Mouse (Mus musculus) small intestine, adult 2 months (tissue): Measurements from ENCODE around the gene Armh3. TPM values are rescaled to one million over a fixed set of nuclear protein-coding genes. Genes with fewer than 3 reads are reported as not detected.

Experiments
- H3K27ac ChIP-seq: fragments of 200-500 bp; 2 replicates; pipeline ENCODE4 v1.5.1; 2012; ENCODE audit warnings: low read depth, low read length, control low read depth, inconsistent platforms; ENCODE audit not compliant: insufficient read depth
- H3K27me3 ChIP-seq: fragments of 200-500 bp; 2 replicates; pipeline ENCODE4 v1.6.1; 2012; ENCODE audit warnings: mild to moderate bottlenecking, moderate library complexity, low read length, inconsistent platforms; ENCODE audit not compliant: control insufficient read depth, insufficient read depth
- H3K36me3 ChIP-seq: fragments of 200-500 bp; 2 replicates; pipeline ENCODE4 v1.6.1; 2012; ENCODE audit warnings: mild to moderate bottlenecking, low read length, control low read depth, inconsistent platforms; ENCODE audit not compliant: control insufficient read depth, insufficient read depth
- H3K4me1 ChIP-seq: fragments of 200-500 bp; 2 replicates; pipeline ENCODE4 v1.6.1; 2012; ENCODE audit warnings: low read length, inconsistent platforms, mixed read lengths; ENCODE audit not compliant: control insufficient read depth, insufficient read depth, insufficient read length
- H3K4me3 ChIP-seq: fragments of 200-500 bp; 2 replicates; pipeline ENCODE4 v1.5.1; 2012; ENCODE audit warnings: low read depth, mild to moderate bottlenecking, control low read depth, inconsistent platforms, low read length, moderate library complexity
- CTCF ChIP-seq: fragments of 200-500 bp; IDR thresholded peaks from 2 replicates; pipeline ENCODE4 v1.5.1; 2012; ENCODE audit warnings: low read depth, mild to moderate bottlenecking, control low read depth, inconsistent platforms, low read length, moderate library complexity, mixed read lengths; ENCODE audit not compliant: insufficient replicate concordance, insufficient read length; ENCODE audit errors: extremely low read depth
- POLR2A ChIP-seq: fragments of 200-500 bp; IDR thresholded peaks from 2 replicates; pipeline ENCODE4 v1.6.1; 2012; ENCODE audit warnings: low read depth, mild to moderate bottlenecking, control low read depth, inconsistent platforms, low read length, moderate library complexity
- WGBS: fragments of 180-500 bp; shearing (Covaris S2); methylation state at CpG from one replicate; pipeline ENCODE4 v1.1.7; 2018; 5-methylcytosine and 5-hydroxymethylcytosine counted together
- polyA plus RNA-seq: library from polyadenylated mRNA; depleted of rRNA; stranded (reverse); fragments of >200 nt; gene quantifications from 2 replicates; pipeline ENCODE4 v1.2.3, GENCODE M21; 2012

Gene Armh3
- polyA plus RNA-seq, 1 experiment = 7.5 TPM

DNA sequence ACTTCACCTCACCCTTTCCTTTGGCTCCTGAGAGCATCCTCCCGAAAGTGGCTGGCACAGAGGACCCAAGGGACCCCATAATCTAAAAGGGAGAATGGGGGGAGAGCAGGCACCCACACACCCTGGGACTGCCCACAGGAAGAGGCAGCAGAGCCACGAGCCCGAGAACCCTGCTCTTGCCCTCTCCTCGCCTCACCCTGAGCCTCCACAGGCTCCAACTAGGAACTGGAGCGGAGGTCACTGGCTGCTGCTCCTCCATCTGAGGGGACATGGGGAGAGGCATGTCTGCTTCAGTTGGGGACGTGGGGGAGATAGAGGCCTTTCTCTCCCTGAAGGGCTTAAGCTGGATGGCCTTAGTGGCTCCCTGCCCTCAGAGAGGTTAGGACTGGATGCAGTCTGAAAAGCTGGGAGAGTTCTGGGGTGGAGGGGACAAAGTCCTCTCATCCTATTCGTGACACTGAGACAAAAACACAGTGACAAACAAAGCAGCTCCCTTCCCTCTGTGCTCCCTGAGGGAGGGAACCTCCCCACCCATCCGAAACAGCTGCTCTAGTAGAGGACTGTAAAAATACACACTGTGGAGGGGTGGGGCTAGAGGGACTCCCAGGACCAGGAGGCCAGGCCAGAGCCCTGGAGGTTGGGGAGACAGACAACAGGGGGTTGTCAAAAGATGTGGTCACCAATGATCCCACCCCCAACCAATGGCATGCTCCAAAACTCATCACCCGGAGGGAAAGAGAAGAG is 33.6 kb upstream of the Armh3 start:
- Histone ChIP-seq H3K27me3 (no peaks in the 10 kb centered on the region), H3K4me3 (no peak overlapping the region), H3K27ac (no peak overlapping the region), H3K4me1 (no peaks in the 10 kb centered on the region), H3K36me3 (peaks cover 35% of the 10 kb centered on the region)
- 50% methylated on average over 9 of the region's 9 CpGs for WGBS
- no peak for TF ChIP-seq CTCF
- TF ChIP-seq POLR2A = no peak

DNA sequence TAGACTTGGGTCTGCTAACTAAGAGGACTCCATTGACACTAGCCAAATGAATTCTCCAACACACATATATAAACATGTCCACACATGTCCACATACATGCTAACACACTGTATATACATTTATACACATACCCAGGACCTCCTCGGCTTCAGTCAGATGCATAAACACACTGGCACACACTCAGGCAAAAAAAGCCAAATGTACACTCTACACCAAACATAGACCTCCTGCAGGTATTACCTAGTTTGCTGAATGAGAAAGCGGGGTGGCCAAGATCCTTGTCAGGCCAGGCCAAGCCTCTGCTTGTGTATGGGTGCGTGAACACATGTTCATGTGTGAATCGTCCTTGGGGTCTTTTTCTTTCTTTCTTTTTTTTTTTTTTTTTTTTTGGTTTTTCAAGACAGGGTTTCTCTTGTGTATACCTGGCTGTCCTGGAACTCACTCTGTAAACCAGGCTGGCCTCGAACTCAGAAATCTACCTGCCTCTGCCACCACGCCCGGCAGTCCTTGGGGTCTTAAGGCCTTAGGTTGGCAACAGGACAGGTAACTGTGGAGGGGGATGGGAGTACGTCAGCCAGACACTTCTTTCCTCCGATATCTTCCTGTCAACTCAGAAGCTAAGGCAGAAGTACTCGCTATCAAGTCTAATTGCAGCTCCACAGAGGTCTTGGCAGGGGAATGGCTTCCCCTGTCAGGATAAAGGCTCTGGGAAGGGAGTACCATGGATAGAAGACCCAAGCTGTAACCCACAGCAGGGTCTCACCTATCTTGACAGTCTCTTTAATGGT is 32.1 kb upstream of the Armh3 start:
- H3K4me1 ChIP-seq = no peaks in the 10 kb centered on the region
- no peak overlapping the region for H3K27ac ChIP-seq
- peaks cover 31% of the 10 kb centered on the region for H3K36me3 ChIP-seq
- TF ChIP-seq CTCF (no peak), POLR2A (no peak)
- 94% methylated on average over 10 of the region's 10 CpGs for WGBS
- H3K27me3 ChIP-seq = no peaks in the 10 kb centered on the region
- no peak overlapping the region for H3K4me3 ChIP-seq

DNA sequence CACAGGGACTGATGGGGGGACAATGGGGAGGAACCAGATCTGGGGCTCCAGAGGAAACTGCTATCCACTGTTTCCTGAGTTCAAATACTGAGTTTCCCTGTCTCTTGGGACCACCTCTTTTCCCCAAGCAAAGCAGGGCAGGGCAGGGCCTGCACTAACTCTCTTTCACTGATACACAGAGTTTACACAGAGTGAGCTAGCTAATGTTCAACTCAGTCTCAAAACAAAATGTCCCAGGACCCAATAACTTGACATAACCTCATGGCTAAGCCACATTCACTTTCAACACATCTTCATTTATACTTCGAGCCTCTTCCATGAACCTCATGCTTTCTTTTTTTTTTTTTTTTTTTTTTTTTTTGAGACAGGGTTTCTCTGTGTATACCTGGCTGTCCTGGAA is 31.4 kb upstream of the Armh3 start:
- Histone ChIP-seq H3K27me3 (no peaks in the 10 kb centered on the region), H3K4me3 (no peak overlapping the region), H3K4me1 (no peaks in the 10 kb centered on the region), H3K27ac (no peak overlapping the region), H3K36me3 (peaks cover 23% of the 10 kb centered on the region)
- 67% methylated on average over 1 of the region's 1 CpGs for WGBS
- TF ChIP-seq POLR2A (no peak), CTCF (no peak)

DNA sequence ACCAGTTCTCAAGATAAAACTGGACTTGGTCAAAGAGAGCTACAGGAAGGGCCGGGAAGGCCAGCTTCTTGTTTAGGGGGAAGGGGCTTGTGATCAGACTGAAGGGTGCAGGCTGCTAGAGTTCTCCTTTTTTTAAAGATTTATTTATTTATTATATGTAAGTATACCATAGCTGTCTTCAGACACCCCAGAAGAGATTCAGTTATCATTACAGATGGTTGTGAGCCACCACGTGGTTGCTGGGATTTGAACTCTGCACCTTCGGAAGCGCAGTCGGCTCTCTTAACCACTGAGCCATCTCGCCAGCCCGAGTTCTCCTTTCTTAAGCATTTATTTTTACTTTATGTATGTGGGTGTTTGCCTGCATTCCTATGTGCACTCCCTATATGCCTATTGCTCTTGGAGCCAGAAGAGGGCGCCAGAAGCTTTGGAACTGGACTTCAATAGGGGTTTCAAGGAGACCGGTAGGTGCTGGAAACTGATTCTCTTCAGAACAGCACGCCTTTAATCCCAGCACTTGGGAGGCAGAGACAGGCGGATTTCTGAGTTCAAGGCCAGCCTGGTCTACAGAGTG is 30.5 kb upstream of the Armh3 start:
- Histone ChIP-seq H3K4me3 (no peak overlapping the region), H3K27me3 (no peaks in the 10 kb centered on the region), H3K36me3 (peaks cover 15% of the 10 kb centered on the region), H3K27ac (no peak overlapping the region), H3K4me1 (no peaks in the 10 kb centered on the region)
- TF ChIP-seq CTCF (no peak), POLR2A (no peak)
- 76% methylated on average over 11 of the region's 11 CpGs for WGBS

DNA sequence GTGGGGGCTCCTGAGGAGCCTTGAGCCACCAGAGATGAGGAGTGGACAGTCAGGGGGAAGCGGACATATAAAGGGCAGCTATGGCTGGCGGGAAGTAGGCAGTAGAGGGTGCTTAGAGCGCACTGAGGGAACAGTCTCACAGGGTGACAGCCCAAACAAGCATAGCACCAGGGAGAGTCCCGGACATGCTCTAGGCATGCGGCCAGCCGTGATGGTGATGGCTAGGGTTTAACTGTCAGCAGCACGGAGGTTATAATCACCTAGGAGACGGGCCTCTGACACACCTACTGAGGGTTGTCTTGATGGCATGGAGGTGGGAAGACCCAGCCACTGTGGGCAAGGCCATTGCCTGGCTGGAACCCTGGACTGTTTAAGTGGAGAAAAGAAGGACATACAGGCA is 28.3 kb upstream of the Armh3 start:
- Histone ChIP-seq H3K4me1 (no peaks in the 10 kb centered on the region), H3K27me3 (no peaks in the 10 kb centered on the region), H3K36me3 (no peaks in the 10 kb centered on the region), H3K4me3 (no peak overlapping the region), H3K27ac (no peak overlapping the region)
- TF ChIP-seq CTCF = no peak
- 50% methylated on average over 8 of the region's 8 CpGs for WGBS

DNA sequence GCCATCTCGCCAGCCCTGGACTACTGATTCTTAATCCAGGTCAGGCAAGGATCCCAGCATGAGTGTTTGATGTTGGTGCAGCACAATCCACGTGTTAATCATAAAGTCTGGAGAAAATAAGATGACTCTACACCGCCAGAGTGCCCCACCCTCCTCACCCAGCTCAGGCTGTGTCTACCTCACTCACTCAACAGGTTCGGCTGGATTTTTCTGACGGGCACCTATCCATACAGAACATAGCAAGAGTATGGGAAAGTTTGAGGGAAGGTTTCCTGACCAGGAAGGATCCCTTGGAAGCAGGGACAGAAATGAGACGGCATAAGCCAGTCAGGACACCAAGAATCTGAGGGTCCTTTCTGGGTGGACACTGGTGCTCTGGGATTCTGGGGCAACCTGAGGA is 26.7 kb upstream of the Armh3 start:
- TF ChIP-seq POLR2A (no peak), CTCF (no peak)
- 29% methylated on average over 6 of the region's 6 CpGs for WGBS
- H3K27ac ChIP-seq = no peak overlapping the region

DNA sequence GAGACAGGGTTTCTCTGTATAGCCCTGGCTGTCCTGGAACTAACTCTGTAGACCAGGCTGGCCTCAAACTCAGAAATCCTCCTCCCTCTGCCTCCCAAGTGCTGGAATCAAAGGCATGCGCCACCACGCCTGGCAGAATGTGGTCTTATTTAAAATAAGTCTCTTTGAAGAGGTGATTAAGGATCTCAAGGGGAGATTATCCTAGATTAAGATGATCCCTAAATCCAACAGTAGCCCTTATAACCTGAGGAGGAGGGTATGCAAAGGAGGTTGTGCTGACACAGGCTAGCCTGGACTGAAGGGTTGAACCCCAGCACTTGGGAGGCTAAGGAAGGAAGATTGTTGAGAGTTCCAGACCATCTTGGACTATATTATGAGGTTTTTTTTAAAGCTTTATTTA is 17.7 kb upstream of the Armh3 start:
- WGBS = 92% methylated on average over 2 of the region's 2 CpGs
- H3K4me1 ChIP-seq = no peaks in the 10 kb centered on the region
- H3K36me3 ChIP-seq = no peaks in the 10 kb centered on the region
- H3K27me3 ChIP-seq = no peaks in the 10 kb centered on the region
- no peak overlapping the region for H3K4me3 ChIP-seq
- H3K27ac ChIP-seq = no peak overlapping the region
- TF ChIP-seq CTCF (no peak), POLR2A (no peak)

More for the DNA sequence above, 26.7 kb upstream of the Armh3 start:
- H3K27me3 ChIP-seq = no peaks in the 10 kb centered on the region
- no peaks in the 10 kb centered on the region for H3K36me3 ChIP-seq
- no peak overlapping the region for H3K4me3 ChIP-seq
- no peaks in the 10 kb centered on the region for H3K4me1 ChIP-seq
